Mouse (Mus musculus) kidney, postnatal 0 days (tissue): ENCODE results near the gene Tmem141. TPM values are rescaled to one million over a fixed set of nuclear protein-coding genes. Genes with fewer than 3 reads are reported as not detected.

Experiments
- ATAC-seq: fragments of 200-750 bp; cut with Nextera tagmentation; replicated peaks from 2 replicates; pipeline ENCODE4 v1.8.0; 2017; ENCODE audit warnings: low read depth, moderate number of reproducible peaks, moderate TSS enrichment, moderate library complexity; ENCODE audit not compliant: low FRiP score
- DNase-seq: peaks from one replicate; pipeline ENCODE4 v3.0.0-alpha.2; 2016; ENCODE audit warnings: low spot score
- H3K27ac ChIP-seq: fragments of 300-500 bp; sonication (generic); 2 replicates; pipeline ENCODE4 v1.5.1; 2014; ENCODE audit warnings: mild to moderate bottlenecking
- H3K27me3 ChIP-seq: fragments of 300-500 bp; sonication (generic); 2 replicates; pipeline ENCODE4 v1.6.1; 2014; ENCODE audit warnings: low read length, mixed read lengths; ENCODE audit not compliant: insufficient read depth
- H3K36me3 ChIP-seq: fragments of 300-500 bp; sonication (generic); 2 replicates; pipeline ENCODE4 v1.6.1; 2014; ENCODE audit warnings: low read length, mixed read lengths; ENCODE audit not compliant: insufficient read depth
- H3K4me1 ChIP-seq: fragments of 300-500 bp; sonication (generic); replicated peaks from 2 replicates; pipeline ENCODE4 v1.6.1; 2014; ENCODE audit warnings: antibody characterized with exemption, low read length, mixed read lengths; ENCODE audit not compliant: insufficient read depth
- H3K4me2 ChIP-seq: fragments of 300-500 bp; sonication (generic); 2 replicates; pipeline ENCODE4 v1.6.1; 2014; ENCODE audit warnings: mild to moderate bottlenecking, low read length, moderate library complexity, mixed read lengths
- H3K4me3 ChIP-seq: fragments of 300-500 bp; sonication (generic); replicated peaks from 2 replicates; pipeline ENCODE4 v1.5.1; 2014; ENCODE audit warnings: low read depth, low read length
- H3K9ac ChIP-seq: fragments of 300-500 bp; sonication (generic); 2 replicates; pipeline ENCODE4 v1.6.1; 2014; ENCODE audit warnings: low read depth, low read length
- H3K9me3 ChIP-seq: fragments of 300-500 bp; sonication (generic); replicated peaks from 2 replicates; pipeline ENCODE4 v1.6.1; 2016; ENCODE audit warnings: low read length, inconsistent platforms, mixed read lengths
- CTCF ChIP-seq: IDR thresholded peaks from 2 replicates; pipeline ENCODE4 v1.5.1; 2016; ENCODE audit warnings: antibody characterized with exemption, low read depth, mild to moderate bottlenecking, moderate library complexity
- WGBS: fragments of 180-500 bp; shearing (Covaris S2); extraction: QIAGEN DNeasy Blood & Tissue Kit; methylation state at CpG from one replicate; pipeline ENCODE4 v1.1.7; 2014; 5-methylcytosine and 5-hydroxymethylcytosine counted together
- polyA plus RNA-seq: library from polyadenylated mRNA; unstranded; fragments of >200 nt; fragmentation: Nextera tagmentation; extraction: Ambion mirVana; gene quantifications from 2 replicates; pipeline ENCODE4 v1.2.1, GENCODE M21; 2015

Tmem141 gene
- polyA plus RNA-seq, 1 experiment from 2014 or later: 41.7 TPM

DNA sequence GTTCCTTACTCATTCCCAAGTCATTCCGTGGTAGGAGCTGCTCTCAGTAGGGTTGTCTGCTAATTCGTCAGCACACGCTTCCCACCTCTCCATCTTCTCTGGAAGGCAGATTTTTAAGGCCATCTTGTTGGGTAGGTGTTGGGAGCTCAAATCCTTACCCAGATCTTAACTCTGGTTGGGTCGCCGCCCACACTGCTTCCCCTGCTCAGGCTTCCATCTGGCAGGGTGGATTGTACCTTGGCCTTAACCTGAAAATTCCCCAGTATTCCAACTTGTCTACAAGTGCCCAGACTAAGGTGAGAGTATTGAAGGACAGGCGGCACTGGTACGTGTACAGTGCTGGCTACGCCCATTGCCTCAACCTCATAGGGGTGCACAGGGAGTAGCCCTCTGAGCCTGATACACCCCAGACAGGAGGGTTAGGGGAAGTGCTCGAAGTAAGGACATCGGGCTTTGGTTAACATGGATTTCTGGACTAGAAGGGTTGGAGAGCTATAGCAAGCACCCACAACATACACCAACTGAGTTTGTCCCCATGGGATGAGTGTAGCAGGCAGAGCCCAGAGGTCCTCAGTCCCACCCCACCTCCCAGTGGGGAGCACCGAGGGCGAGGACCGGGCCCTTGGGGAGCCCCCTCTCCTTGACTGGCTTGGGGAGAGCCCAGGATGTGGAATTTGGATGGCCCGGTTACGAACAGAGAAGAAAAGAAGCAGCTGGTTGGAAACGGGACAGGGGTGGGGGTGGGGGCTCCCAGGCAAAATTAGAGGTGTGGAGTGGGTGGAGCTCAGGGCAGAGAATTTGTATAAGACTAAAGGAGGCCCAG is 45.6 kb downstream of the Tmem141 start:
- Histone ChIP-seq H3K27ac (no peak overlapping the region), H3K4me3 (no peak overlapping the region), H3K9ac (no peak overlapping the region), H3K4me1 (peaks cover 50% of the 10 kb centered on the region), H3K9me3 (no peaks in the 10 kb centered on the region), H3K4me2 (no peak overlapping the region), H3K27me3 (peaks cover 51% of the 10 kb centered on the region), H3K36me3 (no peaks in the 10 kb centered on the region)
- 78% methylated on average over 16 of the region's 16 CpGs for WGBS
- DNase-seq (no peak), ATAC-seq (no peak)
- no peak for TF ChIP-seq CTCF

DNA sequence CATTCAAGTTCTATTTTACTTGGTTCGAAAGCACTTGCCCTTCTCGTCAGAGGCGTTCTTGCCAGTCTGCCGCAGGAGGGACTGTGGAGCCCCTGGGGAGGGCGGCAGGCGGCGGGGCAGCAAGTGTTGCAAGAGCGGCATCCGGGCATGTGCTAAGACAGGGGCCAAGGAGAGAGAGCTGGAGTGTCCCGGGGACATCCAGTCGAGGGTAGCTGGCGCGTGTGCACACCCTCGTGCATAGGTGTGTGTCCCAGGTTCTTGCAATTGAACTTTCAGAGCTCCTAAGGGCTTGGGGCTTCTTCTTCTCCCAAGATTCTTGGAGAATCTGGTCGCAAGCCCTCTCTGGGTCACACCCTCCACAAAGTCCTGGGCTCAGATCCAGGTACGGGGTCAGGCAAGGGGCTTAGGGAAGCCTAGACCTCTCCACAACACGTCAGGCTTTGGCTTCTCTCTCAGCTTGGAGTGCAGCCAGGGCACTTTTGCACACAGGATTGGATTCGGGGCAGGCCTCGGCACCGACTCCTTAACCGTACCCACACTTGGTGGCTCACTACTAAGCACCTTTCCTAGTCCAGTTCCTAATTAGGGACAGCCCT is 46.3 kb downstream of the Tmem141 start:
- Histone ChIP-seq H3K4me1 (peaks cover 46% of the 10 kb centered on the region), H3K27ac (peak overlapping the region; percentile 90; the same call in 1 of the 2 replicates), H3K4me2 (peak overlapping the region; percentile 91), H3K36me3 (0 out of 2 replicates have a peak, but pooled peaks cover under 1% of the 10 kb centered on the region), H3K27me3 (peaks cover 44% of the 10 kb centered on the region), H3K9ac (peak overlapping the region; percentile 54), H3K9me3 (no peaks in the 10 kb centered on the region), H3K4me3 (peak overlapping the region; percentile 54)
- DNase-seq: no peak
- no peak for TF ChIP-seq CTCF
- no peak for ATAC-seq
- WGBS: 14% methylated on average over 21 of the region's 21 CpGs

GRCm38 (mm10) chr2:25574579-25575431 is 47.0 kb downstream of the Tmem141 start, which contains the start of the genes Mamdc4 and Phpt1:
TSS of gene Mamdc4 (minus strand) at chr2:25574845.
TSS of gene Phpt1 (minus strand) at chr2:25575224.
- 0 out of 2 replicates have a peak, but pooled peaks cover 5% of the 10 kb centered on the region for H3K36me3 ChIP-seq
- H3K9ac ChIP-seq: peak within 1 kb of the TSS; percentile 54
- peak within 1 kb of the TSS; percentile 91 for H3K4me2 ChIP-seq
- DNase-seq (peak; percentile 99), ATAC-seq (peak; percentile 96)
- peaks cover 45% of the 10 kb centered on the region for H3K4me1 ChIP-seq
- H3K9me3 ChIP-seq: no peaks in the 10 kb centered on the region
- H3K4me3 ChIP-seq: peak within 1 kb of the TSS; percentile 54
- peak within 1 kb of the TSS; percentile 90 for H3K27ac ChIP-seq
- TF ChIP-seq CTCF: 0 out of 2 replicates have a peak, but pooled peaks have one; percentile 9
- peaks cover 37% of the 10 kb centered on the region for H3K27me3 ChIP-seq
- under 1% methylated on average over 44 of the region's 45 CpGs for WGBS

DNA sequence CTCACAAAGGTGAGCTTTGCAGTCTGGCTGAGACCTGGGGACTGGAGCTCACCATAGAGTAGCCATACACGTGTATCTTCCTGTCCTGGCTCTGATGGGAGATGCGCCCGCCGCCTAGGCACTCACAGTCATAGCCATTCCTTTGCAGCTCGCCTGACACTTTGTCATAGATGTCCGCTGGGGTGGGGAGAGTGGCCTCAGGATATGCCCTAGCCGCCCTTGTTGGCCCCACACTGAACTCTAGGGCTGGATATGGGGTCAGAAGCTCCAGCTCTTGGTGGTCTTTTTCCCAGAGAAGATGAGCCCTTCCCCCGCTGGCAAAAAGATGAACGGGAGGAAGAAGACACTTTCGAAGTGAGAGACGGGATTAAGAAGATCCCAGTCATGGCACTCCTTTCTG is 47.7 kb downstream of the Tmem141 start:
- peak overlapping the region; percentile 54 for H3K9ac ChIP-seq
- H3K27me3 ChIP-seq: peaks cover 30% of the 10 kb centered on the region
- H3K36me3 ChIP-seq: 0 out of 2 replicates have a peak, but pooled peaks cover 5% of the 10 kb centered on the region
- 8% methylated on average over 11 of the region's 11 CpGs for WGBS
- ATAC-seq (no peak), DNase-seq (no peak)
- H3K4me1 ChIP-seq: peaks cover 39% of the 10 kb centered on the region
- H3K27ac ChIP-seq: peak overlapping the region; percentile 90
- H3K4me3 ChIP-seq: peak overlapping the region; percentile 54
- H3K9me3 ChIP-seq: no peaks in the 10 kb centered on the region
- peak overlapping the region; percentile 91 for H3K4me2 ChIP-seq
- no peak for TF ChIP-seq CTCF

DNA sequence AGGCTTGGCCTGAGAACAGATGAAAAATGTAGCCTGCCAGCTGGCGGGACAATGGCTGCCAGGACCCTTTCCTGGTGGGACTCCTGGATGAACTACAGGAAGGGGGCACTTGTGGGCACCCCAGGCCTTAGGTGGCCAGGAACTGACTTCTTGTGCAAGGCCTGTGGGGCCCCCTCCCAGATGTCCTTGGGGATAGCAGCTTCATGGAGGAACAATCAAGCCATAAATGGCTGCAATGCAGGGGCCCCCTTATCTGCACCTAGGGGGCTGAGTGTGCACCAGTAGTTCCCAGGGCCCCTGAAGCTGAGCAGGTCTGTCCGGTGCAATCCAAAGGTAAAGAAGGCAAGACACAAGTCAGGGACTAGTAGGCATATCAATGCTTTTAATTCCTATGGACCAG is 48.7 kb downstream of the Tmem141 start:
- no peak for ATAC-seq
- Histone ChIP-seq H3K36me3 (0 out of 2 replicates have a peak, but pooled peaks cover 5% of the 10 kb centered on the region), H3K9ac (no peak overlapping the region), H3K4me3 (no peak overlapping the region), H3K4me1 (peaks cover 28% of the 10 kb centered on the region), H3K9me3 (no peaks in the 10 kb centered on the region), H3K4me2 (no peak overlapping the region; the same call in 1 of the 2 replicates), H3K27ac (no peak overlapping the region), H3K27me3 (peaks cover 20% of the 10 kb centered on the region)
- WGBS: 79% methylated on average over 2 of the region's 2 CpGs
- DNase-seq: no peak
- TF ChIP-seq CTCF: no peak
